Mouse (Mus musculus) neural tube, embryonic 13.5 days (tissue): ENCODE measurements around the gene Ndnf. TPM values are rescaled to one million over a fixed set of nuclear protein-coding genes. Genes with fewer than 3 reads are reported as not detected.

Source experiments
- ATAC-seq: fragments of 200-750 bp; cut with Nextera tagmentation; 2 replicates; pipeline ENCODE4 v1.8.0; 2017; ENCODE audit warnings: low read depth, mild to moderate bottlenecking, moderate TSS enrichment, moderate library complexity
- H3K27ac ChIP-seq: fragments of 300-500 bp; sonication (generic); replicated peaks from 2 replicates; pipeline ENCODE4 v1.5.1; 2015; ENCODE audit warnings: moderate library complexity, mild to moderate bottlenecking, inconsistent platforms
- H3K27me3 ChIP-seq: fragments of 300-500 bp; sonication (generic); 2 replicates; pipeline ENCODE4 v1.6.1; 2015; ENCODE audit warnings: mild to moderate bottlenecking, inconsistent platforms
- H3K36me3 ChIP-seq: fragments of 300-500 bp; sonication (generic); 2 replicates; pipeline ENCODE4 v1.6.1; 2015; ENCODE audit warnings: mild to moderate bottlenecking, inconsistent platforms
- H3K4me1 ChIP-seq: fragments of 300-500 bp; sonication (generic); replicated peaks from 2 replicates; pipeline ENCODE4 v1.6.1; 2015; ENCODE audit warnings: inconsistent platforms
- H3K4me2 ChIP-seq: fragments of 300-500 bp; sonication (generic); 2 replicates; pipeline ENCODE4 v1.6.1; 2015; ENCODE audit warnings: inconsistent platforms, mild to moderate bottlenecking, moderate library complexity
- H3K4me3 ChIP-seq: fragments of 300-500 bp; sonication (generic); 2 replicates; pipeline ENCODE4 v1.5.1; 2015; ENCODE audit warnings: mild to moderate bottlenecking, inconsistent platforms
- H3K9ac ChIP-seq: fragments of 300-500 bp; sonication (generic); 2 replicates; pipeline ENCODE4 v1.6.1; 2015; ENCODE audit warnings: moderate library complexity, mild to moderate bottlenecking, inconsistent platforms
- H3K9me3 ChIP-seq: fragments of 300-500 bp; sonication (generic); 2 replicates; pipeline ENCODE4 v1.6.1; 2016; ENCODE audit warnings: inconsistent platforms
- WGBS: fragments of 180-500 bp; shearing (Covaris S2); methylation state at CpG from one replicate; pipeline ENCODE4 v1.1.7; 2015; 5-methylcytosine and 5-hydroxymethylcytosine counted together
- polyA plus RNA-seq: library from polyadenylated mRNA; unstranded; fragments of >200 nt; fragmentation: Nextera tagmentation; extraction: Ambion mirVana; gene quantifications from 2 replicates; pipeline ENCODE4 v1.2.1, GENCODE M21; 2015

The Ndnf gene
- 9.9 and 10.1 TPM in 2 replicates for polyA plus RNA-seq

DNA sequence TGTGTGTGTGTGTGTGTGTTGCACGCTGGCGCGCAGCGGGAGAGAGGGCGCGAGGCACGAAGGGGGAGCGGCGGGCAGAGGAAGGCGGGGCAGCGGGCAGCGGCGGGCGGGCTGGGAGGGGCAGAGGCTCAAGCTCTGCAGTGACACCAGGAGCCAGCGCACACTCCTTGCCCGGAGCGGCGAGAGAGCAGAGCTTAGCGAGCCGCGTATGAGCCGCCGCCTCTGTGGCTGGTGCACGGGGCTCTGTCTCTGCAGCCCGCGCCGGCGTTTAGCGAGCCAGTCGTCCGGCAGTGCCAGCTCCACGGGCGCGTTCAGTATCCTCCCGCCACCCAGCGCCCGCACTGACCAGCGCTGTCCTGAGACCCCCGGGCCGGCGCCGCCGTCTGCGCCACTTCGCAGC lies at the start of gene Ndnf:
Gene Ndnf, plus strand, starts transcription at position 140 of the 400 bp plus-strand sequence.
- Histone ChIP-seq H3K4me3 (peak within 1 kb of the TSS; percentile 72), H3K27me3 (peaks cover 6% of the 10 kb centered on the region; the same call in 1 of the 2 replicates), H3K36me3 (no peaks in the 10 kb centered on the region), H3K27ac (peak within 1 kb of the TSS; percentile 77), H3K9ac (peak within 1 kb of the TSS; percentile 81), H3K9me3 (no peaks in the 10 kb centered on the region), H3K4me1 (peaks cover 35% of the 10 kb centered on the region), H3K4me2 (peak within 1 kb of the TSS; percentile 90)
- ATAC-seq = peak; percentile 90
- under 1% methylated on average over 22 of the region's 45 CpGs for WGBS

DNA sequence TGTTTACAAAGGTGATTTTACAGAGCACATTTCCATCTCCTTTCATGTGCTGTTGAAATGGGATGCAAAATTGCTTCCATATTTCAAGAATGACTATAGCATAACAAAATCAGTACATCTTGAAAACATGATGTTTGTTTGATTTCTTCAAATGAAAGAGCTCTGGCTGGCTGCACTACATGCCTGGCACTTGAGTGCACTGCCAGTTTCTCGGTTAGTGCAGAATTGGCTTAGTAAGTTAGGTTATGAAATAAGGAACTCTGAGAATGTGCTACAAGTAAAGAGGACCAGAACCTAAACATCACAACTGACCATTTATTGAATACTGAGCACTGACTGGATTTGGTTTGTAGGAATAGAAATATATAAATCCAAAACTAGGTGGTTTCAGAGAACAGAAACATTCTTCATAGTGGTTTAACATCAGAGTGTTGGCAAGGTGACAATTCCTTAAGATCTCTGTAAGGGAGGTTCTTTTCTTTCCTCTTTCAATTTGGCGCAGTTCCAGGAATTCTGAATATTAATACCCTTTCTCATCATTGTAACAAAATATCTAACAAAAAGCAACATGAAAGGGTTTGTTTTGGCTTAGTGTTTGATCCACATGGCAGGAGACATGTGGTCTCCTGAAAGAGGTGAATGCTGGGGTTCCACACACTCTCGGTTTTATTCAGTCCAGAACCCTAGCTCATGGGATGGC lies 48.2 kb upstream of the Ndnf start:
- 85% methylated on average over 3 of the region's 3 CpGs for WGBS
- Histone ChIP-seq H3K9ac (no peak overlapping the region), H3K27me3 (no peaks in the 10 kb centered on the region), H3K4me2 (no peak overlapping the region), H3K27ac (no peak overlapping the region), H3K4me1 (no peaks in the 10 kb centered on the region), H3K36me3 (no peaks in the 10 kb centered on the region), H3K9me3 (no peaks in the 10 kb centered on the region), H3K4me3 (no peak overlapping the region)
- no peak for ATAC-seq

DNA sequence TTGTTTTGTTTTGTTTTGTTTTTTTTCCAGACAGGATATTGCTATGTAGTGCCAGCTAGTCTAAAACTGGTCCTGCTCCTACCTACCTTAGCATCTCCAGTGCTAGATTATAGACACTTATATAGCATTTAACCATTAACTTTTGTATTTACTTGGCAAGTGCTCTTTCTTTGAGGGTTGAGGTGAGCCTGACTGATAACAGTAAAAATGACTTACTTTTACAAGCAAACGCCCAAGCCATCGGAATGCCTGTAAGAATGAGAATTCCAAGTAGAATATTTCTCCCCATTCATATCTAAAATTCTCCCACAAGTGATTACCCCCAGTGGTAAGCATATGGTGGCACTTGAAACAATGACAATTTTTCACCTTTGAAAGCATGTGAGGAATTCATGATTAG lies 40.8 kb upstream of the Ndnf start:
- H3K4me3 ChIP-seq = no peak overlapping the region
- no peak overlapping the region for H3K9ac ChIP-seq
- no peaks in the 10 kb centered on the region for H3K4me1 ChIP-seq
- ATAC-seq = no peak
- H3K27me3 ChIP-seq = no peaks in the 10 kb centered on the region
- H3K4me2 ChIP-seq = no peak overlapping the region
- H3K36me3 ChIP-seq = no peaks in the 10 kb centered on the region
- 91% methylated on average over 2 of the region's 2 CpGs for WGBS
- H3K9me3 ChIP-seq = no peaks in the 10 kb centered on the region
- H3K27ac ChIP-seq = no peak overlapping the region

DNA sequence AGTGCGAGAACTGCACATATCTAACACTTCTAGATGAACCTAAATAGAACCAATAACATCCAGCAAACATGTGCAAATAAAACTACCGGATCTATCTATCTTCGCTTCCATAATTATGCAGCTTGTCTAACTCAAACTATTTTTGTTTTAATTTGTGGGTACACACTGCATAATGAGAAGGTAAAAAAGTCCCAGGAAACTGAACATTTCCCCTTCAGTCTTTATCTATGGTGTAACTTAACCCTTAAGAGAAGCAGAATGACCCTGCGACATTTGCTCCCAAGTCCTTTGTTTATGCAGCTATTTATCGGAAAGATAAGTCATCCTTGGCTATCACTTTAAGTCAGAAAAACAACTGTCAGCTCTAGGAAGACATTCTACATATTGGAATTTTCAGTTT lies 39.2 kb upstream of the Ndnf start:
- no peak for ATAC-seq
- Histone ChIP-seq H3K9ac (no peak overlapping the region), H3K4me2 (no peak overlapping the region), H3K27me3 (no peaks in the 10 kb centered on the region), H3K4me3 (no peak overlapping the region), H3K9me3 (no peaks in the 10 kb centered on the region), H3K27ac (no peak overlapping the region), H3K36me3 (no peaks in the 10 kb centered on the region), H3K4me1 (no peaks in the 10 kb centered on the region)
- WGBS = 89% methylated on average over 5 of the region's 5 CpGs

DNA sequence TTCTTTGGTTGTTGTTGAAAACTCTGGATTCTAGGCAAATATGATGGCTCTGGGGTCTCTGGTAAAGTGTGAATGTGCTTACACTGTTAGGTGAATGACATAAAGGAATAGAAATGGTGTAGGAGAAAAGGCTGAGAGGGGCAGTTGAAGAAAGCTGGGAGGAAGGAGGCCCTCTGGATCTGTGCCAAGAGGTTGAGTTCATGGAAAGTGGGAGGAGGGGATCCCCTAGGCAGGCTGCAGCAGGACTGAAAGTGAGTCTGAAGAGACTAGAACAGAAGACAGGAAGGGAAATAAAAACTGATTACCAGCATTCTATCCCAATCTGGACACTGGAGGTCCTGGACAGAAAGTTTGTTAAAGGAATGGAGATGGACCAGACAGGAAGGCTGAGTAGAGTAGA lies 29.0 kb upstream of the Ndnf start:
- Histone ChIP-seq H3K4me3 (no peak overlapping the region), H3K4me2 (no peak overlapping the region), H3K9me3 (peaks cover 3% of the 10 kb centered on the region; the same call in 1 of the 2 replicates), H3K27ac (no peak overlapping the region), H3K4me1 (no peaks in the 10 kb centered on the region), H3K27me3 (no peaks in the 10 kb centered on the region), H3K36me3 (no peaks in the 10 kb centered on the region), H3K9ac (no peak overlapping the region)
- no peak for ATAC-seq

DNA sequence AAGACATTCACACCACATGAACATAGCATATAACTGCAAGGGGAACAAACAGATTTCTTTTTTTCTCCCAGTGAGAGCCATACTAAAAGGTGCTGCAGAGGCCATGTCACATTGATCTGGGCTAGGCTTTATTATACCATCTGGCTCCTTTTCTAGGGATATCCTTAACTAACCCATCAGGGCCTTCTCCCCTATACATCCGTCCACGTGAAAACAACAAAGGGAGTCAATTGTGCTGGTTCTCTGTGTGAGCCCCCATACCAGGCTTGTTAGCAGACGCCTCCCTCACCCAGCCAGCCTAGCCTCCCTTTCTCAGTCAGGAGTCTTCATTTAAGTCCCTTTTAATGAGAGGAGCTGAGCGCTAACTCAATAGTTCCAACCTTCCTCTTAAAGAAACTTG lies 27.3 kb upstream of the Ndnf start:
- ATAC-seq = no peak
- no peak overlapping the region for H3K9ac ChIP-seq
- no peak overlapping the region for H3K4me3 ChIP-seq
- WGBS = 34% methylated on average over 4 of the region's 4 CpGs
- H3K36me3 ChIP-seq = no peaks in the 10 kb centered on the region
- H3K27me3 ChIP-seq = no peaks in the 10 kb centered on the region
- no peaks in the 10 kb centered on the region for H3K4me1 ChIP-seq
- H3K9me3 ChIP-seq = no peaks in the 10 kb centered on the region
- H3K27ac ChIP-seq = no peak overlapping the region
- no peak overlapping the region for H3K4me2 ChIP-seq

DNA sequence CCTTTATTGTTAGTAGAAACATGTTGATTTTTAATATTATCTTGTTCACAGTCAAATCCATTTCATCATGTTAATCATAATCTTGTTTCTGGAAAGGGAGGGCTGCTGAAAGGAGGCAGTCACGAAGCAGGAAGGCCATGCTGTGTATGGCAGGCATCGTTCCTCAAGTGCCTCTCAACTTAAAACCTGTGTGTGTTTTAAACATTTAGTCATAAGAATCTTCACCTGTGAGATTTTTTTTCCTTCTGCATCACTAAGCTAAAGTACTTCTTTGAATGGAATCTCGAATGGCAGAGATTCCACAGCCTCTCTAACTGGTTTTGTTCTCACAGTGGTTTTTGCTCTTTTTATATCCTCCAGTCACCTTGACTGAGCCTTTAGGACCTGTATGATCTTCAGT lies 25.0 kb upstream of the Ndnf start:
- no peak overlapping the region for H3K4me3 ChIP-seq
- H3K4me2 ChIP-seq = no peak overlapping the region
- no peaks in the 10 kb centered on the region for H3K27me3 ChIP-seq
- H3K9ac ChIP-seq = no peak overlapping the region
- no peak for ATAC-seq
- no peaks in the 10 kb centered on the region for H3K4me1 ChIP-seq
- 82% methylated on average over 3 of the region's 3 CpGs for WGBS
- no peak overlapping the region for H3K27ac ChIP-seq
- H3K36me3 ChIP-seq = no peaks in the 10 kb centered on the region
- no peaks in the 10 kb centered on the region for H3K9me3 ChIP-seq

DNA sequence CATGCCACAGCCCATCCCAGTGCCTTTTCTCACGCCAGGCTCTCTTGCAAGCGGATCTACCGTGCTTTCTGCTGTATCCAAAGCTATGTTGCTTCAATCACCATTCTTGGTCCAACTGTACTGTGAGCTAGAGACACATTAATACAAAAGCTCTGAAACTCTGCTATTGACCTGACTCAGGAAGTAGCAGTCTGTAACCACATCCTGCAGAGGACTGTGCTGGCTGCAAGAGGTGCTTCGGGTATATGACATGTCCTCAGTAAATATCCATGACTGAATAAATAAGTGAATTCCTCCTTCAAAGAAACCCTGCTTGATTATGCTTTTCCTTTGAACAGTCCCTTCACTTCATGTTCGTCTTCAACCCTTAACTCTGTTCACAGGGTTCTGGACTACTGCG lies 23.7 kb upstream of the Ndnf start:
- Histone ChIP-seq H3K27me3 (no peaks in the 10 kb centered on the region), H3K4me3 (no peak overlapping the region), H3K4me2 (no peak overlapping the region), H3K9me3 (no peaks in the 10 kb centered on the region), H3K27ac (no peak overlapping the region), H3K9ac (no peak overlapping the region), H3K36me3 (no peaks in the 10 kb centered on the region), H3K4me1 (no peaks in the 10 kb centered on the region)
- 90% methylated on average over 6 of the region's 6 CpGs for WGBS
- ATAC-seq = no peak

DNA sequence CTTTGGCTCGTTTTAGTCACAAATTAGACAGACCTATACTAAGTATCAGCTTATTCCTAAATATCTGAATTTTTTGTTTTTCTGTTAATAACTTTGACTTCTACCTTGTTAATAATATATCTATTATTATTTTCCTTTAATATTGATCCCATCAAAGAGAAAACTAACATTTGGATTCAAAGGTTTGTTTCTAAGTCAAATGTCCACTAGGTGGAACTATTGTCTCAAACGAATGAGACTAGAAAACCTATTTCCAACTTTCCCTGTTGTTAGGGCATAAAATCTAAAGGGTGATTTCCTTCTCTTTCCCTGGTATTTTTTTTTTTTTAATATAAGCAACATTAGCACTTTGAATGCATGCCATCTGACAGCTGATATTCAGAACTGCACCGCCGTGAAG lies 20.0 kb upstream of the Ndnf start:
- H3K9ac ChIP-seq = no peak overlapping the region
- ATAC-seq = no peak
- H3K36me3 ChIP-seq = no peaks in the 10 kb centered on the region
- H3K27ac ChIP-seq = no peak overlapping the region
- H3K4me3 ChIP-seq = no peak overlapping the region
- H3K4me1 ChIP-seq = no peaks in the 10 kb centered on the region
- H3K9me3 ChIP-seq = no peaks in the 10 kb centered on the region
- H3K27me3 ChIP-seq = no peaks in the 10 kb centered on the region
- H3K4me2 ChIP-seq = no peak overlapping the region
- WGBS = 36% methylated on average over 4 of the region's 4 CpGs

DNA sequence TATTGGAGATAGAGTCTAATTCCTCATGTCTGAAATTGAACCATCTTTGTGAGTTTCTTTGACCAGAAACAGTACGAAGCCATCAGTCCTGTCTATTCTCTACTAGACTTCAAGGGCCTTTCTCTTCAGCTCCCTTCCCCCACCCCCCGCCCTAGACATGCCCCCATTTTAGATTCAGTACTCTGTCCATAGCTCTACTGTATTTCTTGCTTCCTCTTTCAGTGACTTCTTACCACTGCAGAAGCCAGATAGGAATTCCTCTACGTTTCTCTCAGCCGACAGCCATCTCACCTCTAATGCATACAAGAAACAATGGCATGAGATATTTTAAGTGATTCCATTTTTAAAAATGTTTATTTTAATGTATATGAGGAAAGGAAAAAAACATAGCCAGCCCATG lies 10.1 kb upstream of the Ndnf start:
- Histone ChIP-seq H3K27me3 (no peaks in the 10 kb centered on the region), H3K4me3 (no peak overlapping the region), H3K9ac (no peak overlapping the region), H3K27ac (no peak overlapping the region), H3K36me3 (no peaks in the 10 kb centered on the region), H3K9me3 (no peaks in the 10 kb centered on the region), H3K4me2 (no peak overlapping the region), H3K4me1 (no peaks in the 10 kb centered on the region)
- WGBS = 85% methylated on average over 4 of the region's 4 CpGs
- no peak for ATAC-seq

DNA sequence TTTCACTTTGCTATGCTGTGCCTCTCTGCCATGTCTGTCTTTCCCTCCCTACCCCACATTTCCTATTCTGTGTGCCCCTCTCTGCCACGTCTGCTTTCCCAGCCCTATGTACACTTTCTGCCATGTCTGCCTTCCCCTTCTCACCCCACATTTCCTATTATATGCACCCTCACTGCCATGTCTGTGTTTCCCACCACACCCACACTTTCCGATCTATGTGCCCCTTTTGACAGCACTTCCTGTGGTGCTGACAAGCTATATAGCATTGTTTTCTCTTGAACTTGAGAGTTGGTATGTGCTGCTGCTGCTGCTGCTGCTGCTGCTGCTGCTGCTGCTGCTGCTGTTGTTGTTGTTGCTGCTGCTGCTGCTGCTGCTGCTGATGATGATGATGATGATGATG lies 9.3 kb upstream of the Ndnf start:
- H3K4me3 ChIP-seq = no peak overlapping the region
- H3K9me3 ChIP-seq = no peaks in the 10 kb centered on the region
- ATAC-seq = no peak
- H3K4me2 ChIP-seq = no peak overlapping the region
- WGBS = 71% methylated on average over 2 of the region's 2 CpGs
- no peaks in the 10 kb centered on the region for H3K27me3 ChIP-seq
- H3K4me1 ChIP-seq = no peaks in the 10 kb centered on the region
- no peak overlapping the region for H3K9ac ChIP-seq
- no peak overlapping the region for H3K27ac ChIP-seq
- H3K36me3 ChIP-seq = no peaks in the 10 kb centered on the region

DNA sequence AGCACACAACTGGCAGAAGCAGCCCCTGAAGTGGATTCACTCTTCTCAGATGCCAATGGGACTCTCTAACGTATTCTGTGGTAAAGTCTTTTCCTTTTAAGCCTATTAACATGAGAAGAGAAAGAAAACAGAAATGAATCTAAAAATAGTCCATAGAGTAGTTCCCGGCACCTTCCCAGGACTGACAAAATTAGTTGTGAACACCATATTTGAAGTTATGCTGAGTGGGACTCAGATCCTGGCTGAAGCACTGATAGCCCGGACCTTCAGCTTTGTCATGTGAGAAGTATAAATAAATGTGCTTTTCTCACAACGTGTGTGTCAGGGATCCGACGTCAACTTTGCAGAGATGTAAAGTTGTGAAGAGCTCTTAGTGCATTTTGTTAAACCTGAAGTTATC lies 7.4 kb upstream of the Ndnf start:
- Histone ChIP-seq H3K36me3 (no peaks in the 10 kb centered on the region), H3K9me3 (no peaks in the 10 kb centered on the region), H3K9ac (no peak overlapping the region), H3K27ac (no peak overlapping the region), H3K4me2 (no peak overlapping the region), H3K27me3 (no peaks in the 10 kb centered on the region), H3K4me1 (peaks cover 4% of the 10 kb centered on the region; the same call in 1 of the 2 replicates), H3K4me3 (no peak overlapping the region)
- WGBS = 84% methylated on average over 6 of the region's 6 CpGs
- no peak for ATAC-seq

DNA sequence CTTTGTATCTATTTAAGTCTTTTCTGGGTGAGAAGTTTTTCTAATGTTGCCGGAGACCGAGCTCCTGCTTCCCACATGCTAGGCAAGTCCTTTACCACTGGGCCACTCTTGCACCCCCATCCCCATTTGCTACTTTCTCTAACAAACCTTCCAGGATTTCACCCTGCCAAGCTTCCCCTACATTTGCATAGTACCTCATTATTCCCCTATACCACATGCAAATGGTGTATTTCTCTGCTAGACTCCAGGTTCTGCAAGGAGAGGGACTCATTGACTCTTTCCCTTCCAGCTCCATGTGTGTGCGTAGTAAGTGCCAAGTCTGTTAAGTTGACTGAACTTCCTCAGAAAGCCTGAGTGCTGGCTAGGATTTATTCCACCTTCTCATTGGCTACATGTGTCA lies 5.1 kb upstream of the Ndnf start:
- H3K4me1 ChIP-seq = peaks cover 9% of the 10 kb centered on the region
- no peak for ATAC-seq
- H3K27ac ChIP-seq = no peak overlapping the region
- H3K9me3 ChIP-seq = no peaks in the 10 kb centered on the region
- H3K36me3 ChIP-seq = no peaks in the 10 kb centered on the region
- H3K9ac ChIP-seq = no peak overlapping the region
- WGBS = 78% methylated on average over 3 of the region's 3 CpGs
- no peak overlapping the region for H3K4me3 ChIP-seq
- H3K4me2 ChIP-seq = no peak overlapping the region
- peaks cover 6% of the 10 kb centered on the region; the same call in 1 of the 2 replicates for H3K27me3 ChIP-seq
